Mouse (Mus musculus) small intestine, adult 2 months (tissue): Measurements from ENCODE around the gene Bicdl2. TPM values are rescaled to one million over a fixed set of nuclear protein-coding genes. Genes with fewer than 3 reads are reported as not detected.
A peak's percentile ranks its signal among the peaks of the same experiment; 100 is the strongest.

ENCODE experiments used
- H3K27ac ChIP-seq: fragments of 200-500 bp; 2 replicates; pipeline ENCODE4 v1.5.1; 2012; ENCODE audit warnings: low read depth, low read length, control low read depth, inconsistent platforms; ENCODE audit not compliant: insufficient read depth
- H3K27me3 ChIP-seq: fragments of 200-500 bp; 2 replicates; pipeline ENCODE4 v1.6.1; 2012; ENCODE audit warnings: mild to moderate bottlenecking, moderate library complexity, low read length, inconsistent platforms; ENCODE audit not compliant: control insufficient read depth, insufficient read depth
- H3K36me3 ChIP-seq: fragments of 200-500 bp; 2 replicates; pipeline ENCODE4 v1.6.1; 2012; ENCODE audit warnings: mild to moderate bottlenecking, low read length, control low read depth, inconsistent platforms; ENCODE audit not compliant: control insufficient read depth, insufficient read depth
- H3K4me1 ChIP-seq: fragments of 200-500 bp; 2 replicates; pipeline ENCODE4 v1.6.1; 2012; ENCODE audit warnings: low read length, inconsistent platforms, mixed read lengths; ENCODE audit not compliant: control insufficient read depth, insufficient read depth, insufficient read length
- H3K4me3 ChIP-seq: fragments of 200-500 bp; 2 replicates; pipeline ENCODE4 v1.5.1; 2012; ENCODE audit warnings: low read depth, mild to moderate bottlenecking, control low read depth, inconsistent platforms, low read length, moderate library complexity
- CTCF ChIP-seq: fragments of 200-500 bp; IDR thresholded peaks from 2 replicates; pipeline ENCODE4 v1.5.1; 2012; ENCODE audit warnings: low read depth, mild to moderate bottlenecking, control low read depth, inconsistent platforms, low read length, moderate library complexity, mixed read lengths; ENCODE audit not compliant: insufficient replicate concordance, insufficient read length; ENCODE audit errors: extremely low read depth
- POLR2A ChIP-seq: fragments of 200-500 bp; IDR thresholded peaks from 2 replicates; pipeline ENCODE4 v1.6.1; 2012; ENCODE audit warnings: low read depth, mild to moderate bottlenecking, control low read depth, inconsistent platforms, low read length, moderate library complexity
- WGBS: fragments of 180-500 bp; shearing (Covaris S2); methylation state at CpG from one replicate; pipeline ENCODE4 v1.1.7; 2018; 5-methylcytosine and 5-hydroxymethylcytosine counted together
- polyA plus RNA-seq: library from polyadenylated mRNA; depleted of rRNA; stranded (reverse); fragments of >200 nt; gene quantifications from 2 replicates; pipeline ENCODE4 v1.2.3, GENCODE M21; 2012

Bicdl2 gene
- polyA plus RNA-seq, 1 experiment = 6.0 TPM

DNA sequence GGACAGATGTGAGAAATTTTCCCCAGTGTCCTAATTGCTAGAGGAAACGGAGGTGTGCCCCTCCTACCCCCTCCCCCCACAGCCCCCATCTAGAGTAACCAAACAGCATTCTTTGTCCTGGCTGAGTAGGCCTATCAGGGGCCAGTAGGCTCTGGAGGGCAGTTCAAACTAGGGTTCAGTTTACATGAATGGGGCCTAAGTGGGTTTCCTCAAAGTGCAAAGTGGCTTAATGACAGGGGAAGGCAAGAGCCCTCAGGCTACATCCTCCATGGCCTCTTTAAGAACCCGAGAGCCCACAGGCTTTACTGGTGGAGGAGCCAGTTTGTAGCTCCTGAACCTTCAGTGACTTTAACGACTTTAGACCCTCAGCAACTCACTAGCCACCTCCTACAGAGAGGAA, 35.5 kb downstream of the Bicdl2 start:
- Histone ChIP-seq H3K4me3 (no peak overlapping the region), H3K36me3 (no peaks in the 10 kb centered on the region), H3K27ac (no peak overlapping the region), H3K27me3 (peaks cover 8% of the 10 kb centered on the region), H3K4me1 (peaks cover 5% of the 10 kb centered on the region; the same call in 1 of the 2 replicates)
- 72% methylated on average over 3 of the region's 3 CpGs for WGBS
- TF ChIP-seq CTCF = no peak
- no peak for TF ChIP-seq POLR2A

DNA sequence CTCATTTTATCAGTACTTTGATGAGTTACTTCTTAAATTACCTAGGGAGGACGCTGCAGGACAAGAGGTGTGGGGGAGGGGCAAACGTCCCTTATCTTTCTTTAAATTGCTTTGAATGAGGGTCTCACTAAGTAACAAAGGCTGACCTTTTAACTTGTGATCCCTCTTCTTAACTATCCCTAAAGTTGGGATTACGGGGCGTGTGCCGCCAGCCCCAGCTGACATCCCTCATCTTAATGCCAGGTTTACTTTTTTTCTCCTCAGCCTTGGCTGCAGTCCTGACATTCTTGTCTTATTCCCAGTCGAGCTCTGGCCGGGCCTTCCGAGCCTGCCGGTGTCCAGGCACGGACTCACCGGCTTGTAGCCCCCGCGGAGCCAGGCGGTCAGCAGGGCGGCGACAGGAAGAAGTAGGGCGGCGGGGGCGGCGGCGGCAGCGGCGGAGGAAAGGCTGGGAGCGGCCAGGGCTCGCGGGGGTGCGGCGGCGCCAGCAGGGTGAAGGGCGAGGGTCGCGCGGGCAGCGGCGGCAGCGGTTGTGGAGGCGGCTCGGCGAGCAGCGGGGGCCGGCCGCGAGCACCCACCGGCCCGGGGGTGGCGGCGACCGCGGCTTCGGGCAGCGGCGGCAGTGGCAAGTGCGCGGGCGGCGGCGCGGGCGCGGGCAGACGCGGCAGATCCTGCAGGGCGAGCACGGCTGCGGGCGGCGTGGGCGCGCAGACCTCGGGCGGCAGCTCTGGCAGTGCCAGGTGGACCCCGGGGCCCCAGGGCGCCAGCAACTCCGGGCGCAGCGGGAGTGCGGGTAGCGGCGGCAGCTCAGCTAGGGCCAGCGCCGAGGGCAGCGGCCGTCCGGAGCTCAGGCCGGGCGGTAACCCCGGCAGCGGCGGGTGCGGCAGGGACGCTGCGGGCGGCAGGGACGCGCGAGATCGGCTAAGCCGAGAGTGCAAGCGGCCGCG, 39.1 kb downstream of the Bicdl2 start:
- Histone ChIP-seq H3K36me3 (no peaks in the 10 kb centered on the region), H3K27ac (no peak overlapping the region), H3K4me3 (peak overlapping the region; percentile 80), H3K27me3 (peaks cover 12% of the 10 kb centered on the region), H3K4me1 (peaks cover 5% of the 10 kb centered on the region; the same call in 1 of the 2 replicates)
- TF ChIP-seq CTCF (no peak), POLR2A (no peak)
- WGBS = under 1% methylated on average over 98 of the region's 101 CpGs

DNA sequence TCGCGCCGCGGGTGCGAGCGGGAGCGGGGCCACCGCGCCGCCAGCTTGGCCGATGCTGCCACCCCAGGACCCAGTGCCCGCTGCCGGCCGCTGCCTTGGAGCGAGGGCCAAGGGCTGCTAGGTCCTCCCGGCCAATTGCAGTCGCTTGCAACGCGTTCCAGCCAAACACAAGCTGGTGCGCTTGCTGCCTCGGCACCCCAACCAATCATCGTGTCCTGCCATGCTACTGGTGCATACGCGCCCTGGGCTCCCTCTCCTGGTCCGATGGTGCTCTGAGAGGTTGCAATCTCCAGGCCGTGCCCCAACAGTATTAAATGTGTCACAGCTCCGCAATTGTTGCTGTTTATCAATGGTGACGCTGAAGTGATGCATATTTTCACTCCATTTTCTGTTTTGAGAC, 39.8 kb downstream of the Bicdl2 start:
- WGBS = under 1% methylated on average over 28 of the region's 28 CpGs
- Histone ChIP-seq H3K4me3 (peak overlapping the region; percentile 80), H3K27ac (no peak overlapping the region), H3K27me3 (peaks cover 12% of the 10 kb centered on the region), H3K4me1 (peaks cover 5% of the 10 kb centered on the region; the same call in 1 of the 2 replicates), H3K36me3 (no peaks in the 10 kb centered on the region)
- TF ChIP-seq CTCF = peak; percentile 63; the same call in 1 of the 2 replicates
- TF ChIP-seq POLR2A = no peak; the same call in 1 of the 2 replicates

DNA sequence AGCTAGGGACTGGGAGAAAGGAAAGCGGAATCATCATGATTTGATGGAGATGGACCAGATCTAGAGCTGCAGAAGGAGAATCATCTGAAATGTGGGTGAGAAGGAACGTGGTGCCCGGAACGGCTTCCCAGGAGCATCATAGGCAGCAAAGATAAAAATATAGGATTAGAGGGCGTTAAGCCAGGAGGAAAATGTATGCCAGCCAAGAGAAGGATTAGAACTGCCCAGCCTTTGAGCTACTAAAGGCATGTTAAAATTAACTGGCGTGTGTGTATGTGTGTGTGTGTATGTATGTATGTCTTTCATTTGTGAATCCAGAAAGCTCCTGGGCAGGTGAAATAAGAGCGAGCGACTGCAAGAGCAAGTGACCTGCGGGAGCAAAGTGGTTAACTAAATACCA, 43.0 kb downstream of the Bicdl2 start:
- peaks cover 5% of the 10 kb centered on the region; the same call in 1 of the 2 replicates for H3K4me1 ChIP-seq
- H3K27ac ChIP-seq = no peak overlapping the region
- H3K36me3 ChIP-seq = no peaks in the 10 kb centered on the region
- TF ChIP-seq POLR2A = no peak
- TF ChIP-seq CTCF = no peak
- 88% methylated on average over 9 of the region's 9 CpGs for WGBS
- H3K27me3 ChIP-seq = peaks cover 12% of the 10 kb centered on the region
- H3K4me3 ChIP-seq = no peak overlapping the region

DNA sequence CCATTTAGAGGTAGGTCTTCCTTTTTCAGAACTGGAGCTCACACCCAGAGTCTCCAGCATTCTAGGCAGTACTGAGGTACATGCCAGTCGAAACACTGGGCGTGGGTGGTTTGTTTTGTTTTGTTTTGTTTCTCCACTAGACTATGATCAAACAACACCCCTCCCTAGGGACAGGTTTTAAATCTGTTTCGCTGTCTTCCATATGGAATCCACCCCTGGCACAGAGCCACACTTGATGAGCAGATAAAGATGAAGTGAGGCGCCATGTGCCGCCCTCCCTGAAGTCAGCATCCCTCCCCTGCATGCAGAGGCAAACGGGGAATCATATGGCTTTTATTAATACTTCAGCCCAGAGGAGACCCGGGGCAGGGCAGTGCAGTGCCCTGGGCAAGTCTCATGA, 44.4 kb downstream of the Bicdl2 start:
- Histone ChIP-seq H3K4me3 (no peak overlapping the region), H3K27me3 (peaks cover 6% of the 10 kb centered on the region; the same call in 1 of the 2 replicates), H3K4me1 (0 out of 2 replicates have a peak, but pooled peaks cover 2% of the 10 kb centered on the region), H3K27ac (no peak overlapping the region), H3K36me3 (no peaks in the 10 kb centered on the region)
- WGBS = 39% methylated on average over 7 of the region's 7 CpGs
- no peak for TF ChIP-seq CTCF
- TF ChIP-seq POLR2A = no peak

DNA sequence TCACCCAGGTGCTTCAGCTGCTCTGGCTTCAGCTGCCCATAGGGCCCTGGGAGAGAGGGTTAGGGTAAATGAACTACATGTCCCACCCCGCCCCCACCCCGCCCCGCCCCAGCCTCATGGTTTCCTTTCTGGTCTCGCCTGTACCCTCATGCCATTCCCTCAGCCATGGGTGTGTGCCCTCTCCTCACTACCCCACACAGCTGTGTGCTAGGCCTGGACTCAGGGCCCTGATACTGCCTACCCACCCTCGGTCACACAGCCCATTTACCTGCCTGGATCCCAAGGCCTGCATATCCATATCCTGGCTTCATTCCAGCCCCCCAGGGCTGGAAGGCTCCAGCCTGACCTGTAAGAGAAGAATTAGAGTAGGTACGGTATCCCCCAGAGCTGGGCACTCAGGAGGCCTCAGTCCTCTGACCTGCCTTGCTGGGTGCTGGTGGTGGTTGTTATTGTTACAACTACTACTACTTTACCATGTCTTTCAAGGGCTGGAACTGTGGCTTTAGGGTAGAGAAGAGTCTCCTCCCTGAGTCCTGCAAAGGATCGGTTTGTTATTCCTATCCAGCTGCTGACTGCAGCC, 45.3 kb downstream of the Bicdl2 start:
- WGBS = 70% methylated on average over 7 of the region's 7 CpGs
- no peaks in the 10 kb centered on the region for H3K36me3 ChIP-seq
- TF ChIP-seq POLR2A (no peak), CTCF (no peak)
- no peak overlapping the region for H3K4me3 ChIP-seq
- 0 out of 2 replicates have a peak, but pooled peaks cover 4% of the 10 kb centered on the region for H3K27me3 ChIP-seq
- no peak overlapping the region for H3K27ac ChIP-seq
- H3K4me1 ChIP-seq = no peaks in the 10 kb centered on the region

DNA sequence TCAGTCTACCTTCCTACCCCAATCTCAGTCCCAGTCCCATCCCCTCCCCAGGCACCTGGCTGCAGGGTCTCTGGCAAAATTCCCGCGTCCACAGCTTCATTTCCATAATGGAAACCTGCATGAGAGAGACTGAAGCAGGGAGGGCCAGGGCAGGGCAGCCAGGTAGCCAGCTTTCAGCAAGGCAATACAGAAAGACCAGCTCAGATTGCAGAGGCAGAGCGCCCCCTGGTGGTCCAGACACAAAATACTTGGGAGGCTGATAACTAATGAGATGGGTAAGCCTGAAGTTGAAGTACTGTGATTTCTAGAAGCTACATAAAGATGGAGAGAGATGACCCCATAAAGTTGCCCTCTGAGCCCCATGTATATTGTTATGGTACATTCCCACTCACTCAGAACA, 45.9 kb downstream of the Bicdl2 start:
- TF ChIP-seq CTCF = peak; percentile 95
- TF ChIP-seq POLR2A = no peak
- Histone ChIP-seq H3K36me3 (no peaks in the 10 kb centered on the region), H3K27me3 (0 out of 2 replicates have a peak, but pooled peaks cover under 1% of the 10 kb centered on the region), H3K4me1 (no peaks in the 10 kb centered on the region), H3K27ac (no peak overlapping the region), H3K4me3 (no peak overlapping the region)
- under 1% methylated on average over 3 of the region's 3 CpGs for WGBS
